Mouse (Mus musculus): ENCODE data around the gene Slc28a3.

- no peak for TF ChIP-seq CTCF (IDR thresholded peaks at IDR 0.05; ENCODE audit: control insufficient read depth, insufficient read depth, low read length)
- no peak for TF ChIP-seq POLR2A (IDR thresholded peaks at IDR 0.05; ENCODE audit: borderline replicate concordance, control insufficient read depth, low read depth, low read length)
Measured at GRCm38 (mm10) chr13:58538966-58539365, 71.7 kb downstream of the Slc28a3 start.

Measured in bone marrow, adult 2 months (tissue).